Mouse (Mus musculus): ENCODE data around the gene Hpd. TPM values are rescaled to one million over a fixed set of nuclear protein-coding genes. Genes with fewer than 3 reads are reported as not detected.

Gene Hpd
- polyA plus RNA-seq, 1 experiment from 2014 or later, result not detected

DNA sequence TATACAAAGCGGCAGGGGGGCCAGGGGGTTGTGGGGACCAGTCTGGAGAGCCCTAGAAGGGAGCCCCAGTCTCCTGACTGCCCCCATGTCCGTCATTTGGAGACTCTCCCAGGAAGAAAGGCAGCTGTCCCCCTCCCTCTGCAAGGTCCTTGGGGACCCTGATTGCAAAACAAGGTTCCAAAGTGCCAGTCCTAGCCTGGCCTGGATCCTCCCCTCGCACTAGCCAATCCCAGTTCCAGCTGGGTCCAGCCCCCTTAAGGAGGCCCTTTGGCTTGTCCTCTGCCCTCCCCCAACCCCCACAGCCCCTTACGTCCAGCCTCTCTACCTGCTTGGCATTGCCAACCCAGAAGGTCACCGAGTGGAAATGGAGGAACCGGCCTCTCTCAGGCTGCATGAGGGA lies 991 bp downstream of the Hpd start:
- no peak overlapping the region for H3K4me2 ChIP-seq
- 0 out of 2 replicates have a peak, but pooled peaks cover 3% of the 10 kb centered on the region for H3K27me3 ChIP-seq
- H3K9ac ChIP-seq, result no peak overlapping the region
- no peak overlapping the region for H3K4me3 ChIP-seq
- no peaks in the 10 kb centered on the region for H3K9me3 ChIP-seq
- ATAC-seq (ENCODE audit: insufficient number of reproducible peaks, low FRiP score, low TSS enrichment, low read depth), result no peak
- H3K27ac ChIP-seq, result no peak overlapping the region
- WGBS, result 77% methylated on average over 6 of the region's 6 CpGs
- no peaks in the 10 kb centered on the region for H3K4me1 ChIP-seq
- H3K36me3 ChIP-seq, result no peaks in the 10 kb centered on the region

- Histone ChIP-seq H3K9me3 (no peaks in the 10 kb centered on the region), H3K4me2 (no peak overlapping the region), H3K4me1 (no peaks in the 10 kb centered on the region), H3K36me3 (no peaks in the 10 kb centered on the region), H3K27me3 (0 out of 2 replicates have a peak, but pooled peaks cover 3% of the 10 kb centered on the region), H3K9ac (no peak overlapping the region), H3K4me3 (no peak overlapping the region), H3K27ac (no peak overlapping the region)
- ATAC-seq (ENCODE audit: insufficient number of reproducible peaks, low FRiP score, low TSS enrichment, low read depth), result no peak
- WGBS, result 90% methylated on average over 15 of the region's 15 CpGs
Observed at GRCm38 (mm10) chr5:123180390-123180789, 2.1 kb downstream of the Hpd start.

- Histone ChIP-seq H3K36me3 (no peaks in the 10 kb centered on the region), H3K9me3 (no peaks in the 10 kb centered on the region), H3K9ac (no peak overlapping the region), H3K4me1 (no peaks in the 10 kb centered on the region), H3K27me3 (no peaks in the 10 kb centered on the region), H3K4me2 (no peak overlapping the region), H3K27ac (no peak overlapping the region), H3K4me3 (no peak overlapping the region)
- ATAC-seq (ENCODE audit: insufficient number of reproducible peaks, low FRiP score, low TSS enrichment, low read depth), result no peak
- 89% methylated on average over 5 of the region's 5 CpGs for WGBS
Observed at GRCm38 (mm10) chr5:123178792-123179191, 3.7 kb downstream of the Hpd start.

DNA sequence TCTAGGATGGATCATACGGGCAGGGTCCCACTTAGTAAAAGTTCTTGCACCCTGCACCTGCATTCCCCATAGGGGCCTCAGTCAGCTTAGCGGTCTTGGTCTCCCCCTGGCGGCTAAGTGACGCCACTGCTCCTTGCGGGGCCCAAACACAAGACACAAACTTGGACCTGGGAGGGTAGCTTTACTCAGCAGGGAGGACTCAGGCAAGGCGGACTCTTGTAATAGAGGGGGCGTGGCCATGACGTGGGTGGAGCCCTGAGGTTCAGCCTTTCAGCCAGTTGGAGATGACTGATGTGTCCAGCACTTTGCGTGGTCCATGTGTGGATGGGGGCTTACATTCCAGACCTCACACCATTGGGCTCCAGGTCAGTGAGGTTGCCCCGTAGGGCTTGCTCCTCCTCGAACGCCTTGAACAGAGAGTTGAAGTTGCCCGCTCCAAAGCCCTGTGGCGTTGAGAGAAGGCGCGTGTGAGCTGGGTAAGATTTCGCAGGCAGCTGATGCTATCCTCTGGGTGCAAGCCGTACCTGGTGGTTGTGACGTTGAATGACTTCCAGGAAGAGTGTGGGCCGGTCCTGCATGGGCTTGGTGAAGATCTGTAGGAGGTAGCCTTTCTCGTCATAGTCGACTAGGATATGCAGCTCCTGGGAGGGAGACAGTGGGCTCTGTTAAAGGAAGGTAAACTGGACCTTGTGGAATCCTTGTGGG lies 10.7 kb downstream of the Hpd start:
- 10% methylated on average over 22 of the region's 22 CpGs for WGBS
- H3K27ac ChIP-seq, result no peak overlapping the region

DNA sequence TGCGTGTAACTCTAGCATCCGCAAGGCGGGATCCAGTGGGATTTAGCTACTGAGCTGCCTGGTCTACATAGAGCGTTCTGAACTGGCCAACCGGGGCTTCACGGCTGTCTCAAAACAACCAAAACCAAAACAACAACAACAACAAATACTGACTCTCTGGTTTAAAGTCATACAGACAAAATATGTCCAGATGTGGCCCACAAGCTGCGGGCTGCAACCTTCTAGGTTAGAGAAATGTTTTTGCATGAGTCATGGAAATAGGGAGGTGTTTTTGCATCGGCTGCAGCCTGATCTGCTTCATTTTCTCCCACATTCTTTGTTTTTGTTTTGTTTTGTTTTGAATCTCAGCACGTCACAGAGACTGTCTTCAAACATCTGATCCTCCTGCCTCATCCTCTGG lies 12.2 kb downstream of the Hpd start:
- H3K4me3 ChIP-seq, result no peak overlapping the region
- H3K9ac ChIP-seq, result no peak overlapping the region
- ATAC-seq (ENCODE audit: insufficient number of reproducible peaks, low FRiP score, low TSS enrichment, low read depth), result no peak
- H3K4me1 ChIP-seq, result peaks cover 13% of the 10 kb centered on the region
- H3K4me2 ChIP-seq, result no peak overlapping the region
- no peaks in the 10 kb centered on the region for H3K9me3 ChIP-seq
- H3K36me3 ChIP-seq, result peaks cover 22% of the 10 kb centered on the region
- H3K27me3 ChIP-seq, result no peaks in the 10 kb centered on the region
- 49% methylated on average over 9 of the region's 9 CpGs for WGBS
- peak overlapping the region; percentile 28; the same call in 1 of the 2 replicates for H3K27ac ChIP-seq

More for the DNA sequence above, 10.7 kb downstream of the Hpd start:
- Histone ChIP-seq H3K4me3 (peak overlapping the region; percentile 31), H3K4me1 (peaks cover 13% of the 10 kb centered on the region), H3K27me3 (no peaks in the 10 kb centered on the region), H3K9ac (no peak overlapping the region), H3K9me3 (no peaks in the 10 kb centered on the region), H3K4me2 (peak overlapping the region; percentile 61), H3K36me3 (peaks cover 9% of the 10 kb centered on the region; the same call in 1 of the 2 replicates)
- ATAC-seq (ENCODE audit: insufficient number of reproducible peaks, low FRiP score, low TSS enrichment, low read depth), result peak; percentile 74

GRCm38 (mm10) chr5:123169284-123169683 lies 13.2 kb downstream of the Hpd start, which contains the start of gene Psmd9:
TSS of gene Psmd9 (plus strand) at chr5:123169413.
- no peak within 1 kb of the TSS for H3K4me2 ChIP-seq
- H3K9ac ChIP-seq, result no peak within 1 kb of the TSS
- H3K4me1 ChIP-seq, result peaks cover 13% of the 10 kb centered on the region
- H3K36me3 ChIP-seq, result peaks cover 27% of the 10 kb centered on the region
- H3K4me3 ChIP-seq, result no peak within 1 kb of the TSS
- no peak for ATAC-seq (ENCODE audit: insufficient number of reproducible peaks, low FRiP score, low TSS enrichment, low read depth)
- H3K9me3 ChIP-seq, result no peaks in the 10 kb centered on the region
- WGBS, result 77% methylated on average over 5 of the region's 5 CpGs
- no peaks in the 10 kb centered on the region for H3K27me3 ChIP-seq
- H3K27ac ChIP-seq, result 0 out of 2 replicates have a peak within 1 kb of the TSS, but pooled peaks have one; percentile 28

DNA sequence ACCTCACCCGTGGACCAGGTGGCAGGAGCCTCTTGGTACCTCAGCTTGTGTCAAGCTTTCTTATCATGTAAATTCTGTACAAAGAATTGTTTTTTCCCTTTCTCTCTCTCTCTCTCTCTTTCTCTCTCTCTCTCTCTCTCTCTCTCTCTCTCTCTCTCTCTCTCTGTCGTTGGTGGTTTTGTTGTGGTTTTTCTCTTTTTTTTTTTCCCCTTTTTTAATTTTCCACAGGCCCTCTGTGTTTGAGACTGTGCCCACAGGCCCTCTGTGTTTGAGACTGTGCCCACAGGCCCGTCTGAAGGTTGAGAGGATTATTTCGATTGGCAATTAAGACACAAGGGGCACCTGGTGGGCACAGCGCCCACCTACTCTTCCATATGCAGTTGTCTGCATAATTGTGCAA lies 14.9 kb downstream of the Hpd start:
- no peaks in the 10 kb centered on the region for H3K27me3 ChIP-seq
- 74% methylated on average over 5 of the region's 5 CpGs for WGBS
- no peaks in the 10 kb centered on the region for H3K9me3 ChIP-seq
- H3K4me1 ChIP-seq, result peaks cover 13% of the 10 kb centered on the region
- ATAC-seq (ENCODE audit: insufficient number of reproducible peaks, low FRiP score, low TSS enrichment, low read depth), result no peak
- H3K4me2 ChIP-seq, result no peak overlapping the region
- no peak overlapping the region for H3K27ac ChIP-seq
- H3K36me3 ChIP-seq, result peaks cover 44% of the 10 kb centered on the region
- no peak overlapping the region for H3K4me3 ChIP-seq
- no peak overlapping the region for H3K9ac ChIP-seq

DNA sequence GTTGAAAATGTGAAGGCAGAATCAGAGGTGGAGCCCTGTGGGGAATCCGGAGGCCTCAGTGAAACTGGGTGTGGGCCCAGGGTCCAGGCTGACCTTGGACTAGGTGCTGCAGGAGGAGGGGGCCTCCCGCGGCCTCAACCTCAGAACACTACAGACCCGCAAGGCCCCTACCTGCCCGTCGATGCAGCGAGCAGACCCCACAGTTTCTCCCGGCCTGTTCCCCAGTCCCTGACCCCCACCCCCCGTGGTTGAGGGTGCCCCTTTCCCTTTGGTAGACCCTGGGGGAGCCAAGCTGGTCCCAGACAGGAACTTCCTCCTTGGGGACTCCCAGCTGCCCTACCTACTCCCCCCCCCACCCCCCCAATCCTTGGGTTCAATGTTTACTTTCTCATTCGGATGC lies 16.1 kb downstream of the Hpd start:
- 86% methylated on average over 10 of the region's 10 CpGs for WGBS
- no peak overlapping the region for H3K4me3 ChIP-seq
- ATAC-seq (ENCODE audit: insufficient number of reproducible peaks, low FRiP score, low TSS enrichment, low read depth), result no peak
- H3K9ac ChIP-seq, result no peak overlapping the region
- peaks cover 54% of the 10 kb centered on the region for H3K36me3 ChIP-seq
- H3K27me3 ChIP-seq, result no peaks in the 10 kb centered on the region
- H3K4me1 ChIP-seq, result peaks cover 4% of the 10 kb centered on the region; the same call in 1 of the 2 replicates
- H3K4me2 ChIP-seq, result no peak overlapping the region
- no peak overlapping the region for H3K27ac ChIP-seq
- no peaks in the 10 kb centered on the region for H3K9me3 ChIP-seq

DNA sequence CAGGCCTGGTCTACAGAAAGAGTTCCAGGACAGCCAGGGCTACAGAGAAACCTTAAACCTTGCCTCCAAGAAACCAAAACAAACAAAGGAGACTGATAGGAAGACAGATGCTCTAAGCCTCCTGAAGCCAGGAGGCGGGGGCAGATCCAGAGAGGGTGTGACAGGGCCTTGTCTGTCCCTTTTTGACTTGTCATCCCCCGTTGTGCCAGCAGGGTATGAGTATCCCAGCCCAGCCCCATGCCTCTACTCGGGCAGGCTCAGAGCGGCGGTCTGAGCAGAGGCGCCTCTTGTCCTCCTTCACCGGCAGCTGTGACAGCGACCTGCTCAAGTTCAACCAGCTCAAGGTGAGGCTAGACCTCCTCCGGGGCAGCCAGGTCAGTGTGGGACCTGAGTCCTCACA lies 19.6 kb downstream of the Hpd start:
- Histone ChIP-seq H3K4me1 (no peaks in the 10 kb centered on the region), H3K9ac (no peak overlapping the region), H3K4me3 (no peak overlapping the region), H3K4me2 (no peak overlapping the region), H3K27ac (no peak overlapping the region), H3K9me3 (no peaks in the 10 kb centered on the region), H3K27me3 (no peaks in the 10 kb centered on the region), H3K36me3 (peaks cover 85% of the 10 kb centered on the region)
- 92% methylated on average over 9 of the region's 9 CpGs for WGBS
- ATAC-seq (ENCODE audit: insufficient number of reproducible peaks, low FRiP score, low TSS enrichment, low read depth), result no peak

DNA sequence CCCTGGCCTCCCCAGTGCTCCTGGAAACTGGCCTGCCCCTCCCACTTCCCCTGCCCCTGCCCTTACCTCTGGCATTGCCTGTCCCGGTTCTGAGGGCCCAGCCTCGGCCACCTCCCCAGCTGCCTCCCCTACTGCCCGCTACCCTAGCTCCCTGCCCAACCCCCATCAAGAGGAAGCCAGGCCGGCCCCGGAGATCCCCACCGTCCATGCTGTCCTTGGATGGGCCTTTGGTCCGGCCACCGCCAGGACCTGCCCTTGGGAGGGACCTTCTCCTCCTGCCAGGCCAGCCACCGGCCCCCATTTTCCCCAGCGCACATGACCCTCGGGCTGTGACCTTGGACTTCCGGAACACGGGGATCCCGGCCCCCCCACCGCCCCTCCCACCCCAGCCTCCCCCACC lies 22.2 kb downstream of the Hpd start:
- Histone ChIP-seq H3K27me3 (no peaks in the 10 kb centered on the region), H3K4me1 (no peaks in the 10 kb centered on the region)

GRCm38 (mm10) chr5:123159866-123160265 lies 22.7 kb downstream of the Hpd start:
- no peaks in the 10 kb centered on the region for H3K27me3 ChIP-seq
- H3K9me3 ChIP-seq, result no peaks in the 10 kb centered on the region
- no peak overlapping the region for H3K9ac ChIP-seq
- H3K4me3 ChIP-seq, result no peak overlapping the region
- no peaks in the 10 kb centered on the region for H3K4me1 ChIP-seq
- no peak overlapping the region for H3K4me2 ChIP-seq
- ATAC-seq (ENCODE audit: insufficient number of reproducible peaks, low FRiP score, low TSS enrichment, low read depth), result no peak
- H3K27ac ChIP-seq, result no peak overlapping the region
- 94% methylated on average over 15 of the region's 15 CpGs for WGBS
- peaks cover 82% of the 10 kb centered on the region for H3K36me3 ChIP-seq

More for the DNA sequence above, 22.2 kb downstream of the Hpd start:
- Histone ChIP-seq H3K36me3 (peaks cover 81% of the 10 kb centered on the region), H3K4me3 (no peak overlapping the region), H3K4me2 (no peak overlapping the region), H3K27ac (no peak overlapping the region), H3K9me3 (no peaks in the 10 kb centered on the region), H3K9ac (no peak overlapping the region)
- 94% methylated on average over 14 of the region's 15 CpGs for WGBS
- no peak for ATAC-seq (ENCODE audit: insufficient number of reproducible peaks, low FRiP score, low TSS enrichment, low read depth)

GRCm38 (mm10) chr5:123159446-123159845 lies 23.1 kb downstream of the Hpd start:
- ATAC-seq (ENCODE audit: insufficient number of reproducible peaks, low FRiP score, low TSS enrichment, low read depth), result no peak
- Histone ChIP-seq H3K27ac (no peak overlapping the region), H3K9ac (no peak overlapping the region), H3K4me3 (no peak overlapping the region), H3K4me1 (no peaks in the 10 kb centered on the region), H3K36me3 (peaks cover 83% of the 10 kb centered on the region), H3K27me3 (no peaks in the 10 kb centered on the region), H3K4me2 (no peak overlapping the region), H3K9me3 (no peaks in the 10 kb centered on the region)
- 90% methylated on average over 4 of the region's 4 CpGs for WGBS

Data from limb, embryonic 15.5 days (tissue).